Mouse (Mus musculus): ENCODE data around the gene Dnajc8. TPM values are rescaled to one million over a fixed set of nuclear protein-coding genes. Genes with fewer than 3 reads are reported as not detected.
"Not testable (repeated sequence)": the region's sequence is repeated elsewhere in the genome, so short reads cannot be mapped to it uniquely, and the experiment has no call there.

Dnajc8 gene
- polyA plus RNA-seq, 1 experiment = 139 TPM

GRCm38 (mm10) chr4:132567361-132567779, 32.0 kb downstream of the Dnajc8 start:
- DNase-seq (ENCODE audit: low spot score) = no peak

GRCm38 (mm10) chr4:132569115-132569514, 33.8 kb downstream of the Dnajc8 start:
- no peak for DNase-seq (ENCODE audit: low spot score)

- DNase-seq (ENCODE audit: low spot score) = no peak
These were observed 35.8 kb downstream of the Dnajc8 start for GRCm38 (mm10) chr4:132571190-132571589.

GRCm38 (mm10) chr4:132573327-132573726, 38.0 kb downstream of the Dnajc8 start:
- DNase-seq (ENCODE audit: low spot score) = no peak

- no peak for DNase-seq (ENCODE audit: low spot score)
These were observed 39.5 kb downstream of the Dnajc8 start for GRCm38 (mm10) chr4:132574809-132575347.

GRCm38 (mm10) chr4:132583781-132584180, 48.4 kb downstream of the Dnajc8 start:
- DNase-seq (ENCODE audit: low spot score) = no peak

GRCm38 (mm10) chr4:132584975-132585374, 49.6 kb downstream of the Dnajc8 start:
- no peak for DNase-seq (ENCODE audit: low spot score)

GRCm38 (mm10) chr4:132586282-132586681, 50.9 kb downstream of the Dnajc8 start:
- no peak for DNase-seq (ENCODE audit: low spot score)

- no peak for DNase-seq (ENCODE audit: low spot score)
These were observed 53.2 kb downstream of the Dnajc8 start for GRCm38 (mm10) chr4:132588512-132588911.

- DNase-seq (ENCODE audit: low spot score) = no peak
These were observed 55.3 kb downstream of the Dnajc8 start for GRCm38 (mm10) chr4:132590642-132591041.

GRCm38 (mm10) chr4:132592958-132593357, 57.6 kb downstream of the Dnajc8 start:
- no peak for DNase-seq (ENCODE audit: low spot score)

GRCm38 (mm10) chr4:132594191-132594590, 58.8 kb downstream of the Dnajc8 start:
- no peak for DNase-seq (ENCODE audit: low spot score)

GRCm38 (mm10) chr4:132598861-132599260, 63.5 kb downstream of the Dnajc8 start:
- no peak for DNase-seq (ENCODE audit: low spot score)

GRCm38 (mm10) chr4:132599764-132600163, 64.4 kb downstream of the Dnajc8 start:
- no peak for DNase-seq (ENCODE audit: low spot score)

GRCm38 (mm10) chr4:132600465-132600864, 65.1 kb downstream of the Dnajc8 start:
- DNase-seq (ENCODE audit: low spot score) = no peak

GRCm38 (mm10) chr4:132601242-132601641, 65.9 kb downstream of the Dnajc8 start:
- DNase-seq (ENCODE audit: low spot score) = not testable (repeated sequence)

Other genes with a start within 250 kb of the Dnajc8 start
- gene Rab42, start 232.2 kb upstream of the Dnajc8 start, polyA plus RNA-seq (2012; rRNA removed) = 2.3 and 3.6 TPM in 2 replicates
- gene Trnau1ap, start 206.0 kb upstream of the Dnajc8 start, polyA plus RNA-seq (2012; rRNA removed) = 12.3 and 22.9 TPM in 2 replicates
- 7.5 and 8.7 TPM in 2 replicates for gene Rcc1, start 181.9 kb upstream of the Dnajc8 start, polyA plus RNA-seq (2012; rRNA removed)
- gene Phactr4, start 113.1 kb upstream of the Dnajc8 start, polyA plus RNA-seq (2012; rRNA removed) = 9.1 and 14.1 TPM in 2 replicates
- 5.6 and 7.5 TPM in 2 replicates for gene Med18, start 71.6 kb upstream of the Dnajc8 start, polyA plus RNA-seq (2012; rRNA removed)
- gene Sesn2, start 25.0 kb upstream of the Dnajc8 start, polyA plus RNA-seq (2012; rRNA removed) = 9.8 and 10.1 TPM in 2 replicates
- gene Atpif1, start 1.9 kb upstream of the Dnajc8 start, polyA plus RNA-seq (2012; rRNA removed) = 367 and 421 TPM in 2 replicates
- gene Ptafr, start 28.5 kb downstream of the Dnajc8 start, polyA plus RNA-seq (2012; rRNA removed) = 10.2 and 11.3 TPM in 2 replicates
- 17.3 and 17.6 TPM in 2 replicates for gene Eya3, start 103.4 kb downstream of the Dnajc8 start, polyA plus RNA-seq (2012; rRNA removed)
- 3.9 and 6.0 TPM in 2 replicates for gene Xkr8, start 197.0 kb downstream of the Dnajc8 start, polyA plus RNA-seq (2012; rRNA removed)
- 24.0 and 26.4 TPM in 2 replicates for gene Smpdl3b, start 221.7 kb downstream of the Dnajc8 start, polyA plus RNA-seq (2012; rRNA removed)
- 13.3 and 16.8 TPM in 2 replicates for gene Rpa2, start 232.8 kb downstream of the Dnajc8 start, polyA plus RNA-seq (2012; rRNA removed)